Mouse (Mus musculus) lung, adult 2 months (tissue): ENCODE measurements around the gene Rgs3.

Source experiments
- CTCF ChIP-seq: fragments of 200-500 bp; IDR thresholded peaks from 2 replicates; pipeline ENCODE4 v1.5.1; 2011; ENCODE audit warnings: mild to moderate bottlenecking, low read length, control low read depth; ENCODE audit not compliant: insufficient read depth
- POLR2A ChIP-seq: fragments of 200-500 bp; IDR thresholded peaks from 2 replicates; pipeline ENCODE4 v1.6.1; 2011; ENCODE audit warnings: low read depth, mild to moderate bottlenecking, control low read depth, low read length, borderline replicate concordance; ENCODE audit errors: extremely low read depth

DNA sequence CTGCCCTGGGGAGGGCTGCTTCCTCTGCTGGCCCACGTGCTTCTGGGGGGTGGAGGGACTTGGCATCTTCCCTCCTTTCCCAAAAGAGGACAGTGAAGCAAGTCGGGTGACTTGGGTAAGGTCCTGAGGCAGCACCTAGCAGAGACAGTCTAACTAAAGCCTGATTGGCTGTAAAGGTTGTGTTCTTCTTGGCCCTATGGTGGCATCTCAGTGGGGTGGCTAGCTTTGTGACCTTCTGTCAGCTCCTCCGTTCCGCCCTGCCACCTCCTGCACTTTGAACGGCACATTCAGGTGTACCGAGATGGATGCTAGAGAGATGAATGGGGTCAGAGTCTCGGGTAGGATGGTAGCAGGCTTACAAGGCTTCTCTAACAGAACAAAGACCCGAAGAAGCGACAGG is 143.5 kb downstream of the Rgs3 start:
- TF ChIP-seq CTCF (no peak), POLR2A (no peak)
